Mouse (Mus musculus): ENCODE results near the gene Akap5.

The Akap5 gene

DNA sequence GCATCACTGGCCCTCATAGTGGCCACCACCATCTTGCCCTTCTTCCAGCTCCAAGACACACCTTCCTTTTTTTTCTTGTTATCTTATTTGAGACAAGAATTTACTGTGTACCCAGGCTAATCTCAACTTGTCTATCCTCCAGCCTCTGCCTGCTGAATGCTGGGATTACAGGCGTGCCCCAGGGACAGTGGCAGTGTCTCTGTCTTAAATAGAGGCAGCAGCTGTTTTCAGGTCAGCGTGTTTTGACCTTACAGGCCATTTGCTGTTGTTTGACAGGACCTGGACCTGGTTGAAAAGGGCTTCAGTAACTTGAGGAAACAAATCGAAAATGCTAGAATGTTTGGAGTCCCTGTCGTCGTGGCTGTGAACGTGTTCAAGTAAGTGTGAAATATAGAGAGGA, 14.1 kb upstream of the Akap5 start:
- DNase-seq (ENCODE audit: low read depth, low spot score), result no peak

GRCm38 (mm10) chr12:76311227-76311626, 13.5 kb upstream of the Akap5 start:
- no peak for DNase-seq (ENCODE audit: low read depth, low spot score)

DNA sequence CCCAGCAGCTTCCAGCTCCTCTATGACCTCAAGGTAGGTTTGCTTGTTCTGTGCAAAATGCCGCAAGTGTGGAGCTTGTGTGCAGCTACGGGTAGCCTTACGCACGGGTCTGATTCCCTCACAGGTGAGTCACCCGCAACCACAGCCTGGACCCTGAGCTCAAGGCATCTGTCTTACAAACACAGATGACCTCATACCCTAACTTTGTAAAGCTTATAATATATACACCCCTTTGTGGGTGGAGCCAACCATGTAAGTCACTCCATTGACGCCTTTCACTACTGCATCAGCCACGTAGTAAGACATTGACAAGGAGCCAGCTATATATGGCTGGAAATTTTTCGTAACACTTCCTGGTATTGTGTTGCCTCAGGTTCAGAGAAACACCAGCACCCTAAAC, 12.7 kb upstream of the Akap5 start:
- DNase-seq (ENCODE audit: low read depth, low spot score), result no peak

GRCm38 (mm10) chr12:76318282-76319212, 6.1 kb upstream of the Akap5 start:
- no peak for DNase-seq (ENCODE audit: low read depth, low spot score)

- DNase-seq (ENCODE audit: low read depth, low spot score), result peak; percentile 76
Measured at GRCm38 (mm10) chr12:76326437-76327220, 1.9 kb downstream of the Akap5 start.

GRCm38 (mm10) chr12:76328567-76329354, 4.1 kb downstream of the Akap5 start:
- no peak for DNase-seq (ENCODE audit: low read depth, low spot score)

GRCm38 (mm10) chr12:76333688-76334087, 9.0 kb downstream of the Akap5 start:
- no peak for DNase-seq (ENCODE audit: low read depth, low spot score)

GRCm38 (mm10) chr12:76335641-76336040, 10.9 kb downstream of the Akap5 start:
- no peak for DNase-seq (ENCODE audit: low read depth, low spot score)

GRCm38 (mm10) chr12:76336111-76336965, 11.6 kb downstream of the Akap5 start:
- no peak for DNase-seq (ENCODE audit: low read depth, low spot score)

GRCm38 (mm10) chr12:76341080-76341479, 16.4 kb downstream of the Akap5 start:
- DNase-seq (ENCODE audit: low read depth, low spot score), result no peak

- no peak for DNase-seq (ENCODE audit: low read depth, low spot score)
Measured at GRCm38 (mm10) chr12:76345759-76346455, 21.2 kb downstream of the Akap5 start.

- no peak for DNase-seq (ENCODE audit: low read depth, low spot score)
Measured at GRCm38 (mm10) chr12:76349680-76350220, 25.1 kb downstream of the Akap5 start.

DNA sequence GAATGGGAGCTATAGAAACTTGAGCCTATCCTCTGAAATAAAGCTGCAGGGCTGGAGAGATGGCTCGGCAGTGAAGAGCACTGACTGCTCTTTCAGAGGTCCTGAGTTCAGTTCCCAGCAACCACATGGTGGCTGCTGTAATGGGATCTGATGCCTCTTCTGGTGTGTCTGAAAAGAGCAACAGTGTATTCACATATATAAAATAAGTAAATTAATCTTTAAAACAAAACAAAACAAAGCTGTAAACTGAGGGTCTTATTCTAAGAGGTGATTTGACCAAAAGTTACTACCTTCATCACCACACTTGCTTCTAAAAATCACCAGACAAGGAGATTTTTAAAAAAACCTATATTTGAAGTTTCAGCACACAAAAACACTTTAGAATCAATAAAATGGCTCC, 36.2 kb downstream of the Akap5 start:
- no peak for DNase-seq (ENCODE audit: low read depth, low spot score)

- DNase-seq (ENCODE audit: low read depth, low spot score), result no peak
Measured at GRCm38 (mm10) chr12:76361405-76362302, 37.0 kb downstream of the Akap5 start.

DNA sequence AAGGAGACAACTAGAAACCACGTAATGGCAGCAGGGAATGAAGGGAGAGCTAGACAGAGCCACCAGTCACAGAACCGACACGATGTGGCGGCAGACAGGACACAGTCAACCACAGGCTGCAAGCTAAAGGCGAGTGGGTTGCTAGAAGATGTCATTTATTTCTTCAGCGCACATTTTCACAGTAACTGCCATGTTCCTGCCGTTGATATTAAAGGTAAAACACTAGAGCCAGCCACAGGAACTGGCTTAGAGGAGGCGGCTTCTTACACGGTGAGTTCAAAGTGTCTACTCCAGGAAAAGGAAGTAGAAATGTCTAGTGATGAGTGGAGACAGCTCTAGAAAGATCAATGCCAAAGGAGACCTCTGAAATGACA, 37.6 kb downstream of the Akap5 start:
- no peak for DNase-seq (ENCODE audit: low read depth, low spot score)

DNA sequence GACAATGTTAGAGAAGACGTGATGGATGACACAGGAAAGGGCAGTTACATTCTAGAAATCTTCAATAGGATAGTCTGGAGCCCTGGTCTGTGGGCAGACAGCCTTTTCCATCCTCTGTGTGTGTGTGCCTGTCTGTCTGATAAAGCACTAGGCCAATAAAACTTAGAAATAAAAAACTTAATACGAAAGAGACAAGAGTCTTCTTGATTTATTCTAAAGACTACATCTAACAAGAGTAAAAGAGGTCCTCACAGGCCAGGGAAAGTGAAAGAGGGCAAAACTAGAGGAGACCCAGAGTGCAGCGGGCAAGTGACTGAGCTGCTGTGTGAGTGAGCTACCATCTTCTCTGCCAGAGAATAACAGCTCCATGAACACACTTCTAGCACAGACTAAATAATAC, 41.6 kb downstream of the Akap5 start:
- DNase-seq (ENCODE audit: low read depth, low spot score), result no peak

- no peak for DNase-seq (ENCODE audit: low read depth, low spot score)
Measured at GRCm38 (mm10) chr12:76367096-76367995, 42.7 kb downstream of the Akap5 start.

- DNase-seq (ENCODE audit: low read depth, low spot score), result no peak
Measured at GRCm38 (mm10) chr12:76368201-76368789, 43.6 kb downstream of the Akap5 start.
